ENCODE assay signal across 8 mouse cellular contexts in genomic region chr7:109781470-109782203, GRCm38 (mm10). TPM values are rescaled to one million over a fixed set of nuclear protein-coding genes. Genes with fewer than 3 reads are reported as not detected.
DNase-seq lines count a peak whose midpoint lies in the region; ATAC-seq and TF ChIP-seq lines count a peak whose summit lies in the region.

Gene Nrip3, minus strand, starts transcription at chr7:109782025.

- peak within 1 kb of the TSS; percentile 99 for H3K4me2 ChIP-seq in forebrain, embryonic 16.5 days (ENCODE audit: low read length)

- ATAC-seq in forebrain, embryonic 16.5 days, result peak; percentile 81

- DNase-seq in Muller cell, postnatal 12 days (ENCODE audit: inconsistent ontology term), result peak; percentile 83
- peak; percentile 80 to 85 for DNase-seq in cerebellum, adult 18-20 months
- peak; percentile 52 to 60 for DNase-seq in heart, postnatal 36 days
- DNase-seq in layer of hippocampus, adult 18-20 months (ENCODE audit: low spot score in 2 of 2), result peak; percentile 62 to 79
- peak; percentile 67 to 74 for DNase-seq in lung, adult 18-20 months
- DNase-seq in thymus, postnatal 10 days (ENCODE audit: low spot score in 2 of 2), result peak; percentile 43 to 64

- H3K4me1 ChIP-seq in forebrain, embryonic 16.5 days (replicated peaks; ENCODE audit: control insufficient read depth, insufficient read depth, low read length), result peaks cover 20% of the 10 kb centered on the region
- peaks cover 6% of the 10 kb centered on the region for H3K4me1 ChIP-seq in olfactory bulb, adult 2 months (ENCODE audit: control insufficient read depth, insufficient read depth, low read length)

- H3K4me3 ChIP-seq in forebrain, embryonic 16.5 days (replicated peaks; ENCODE audit: low read length), result peak within 1 kb of the TSS; percentile 69
- peak within 1 kb of the TSS; percentile 75 for H3K4me3 ChIP-seq in olfactory bulb, adult 2 months (ENCODE audit: insufficient read depth, low read depth, low read length)

- no peak for TF ChIP-seq CTCF in olfactory bulb, adult 2 months (IDR thresholded peaks at IDR 0.05; ENCODE audit: insufficient read depth, low read depth, low read length)

- peak; percentile 96 for TF ChIP-seq POLR2A in olfactory bulb, adult 2 months (IDR thresholded peaks at IDR 0.05; ENCODE audit: insufficient read depth, low read depth, low read length)

- under 1% methylated on average over 52 of the region's 52 CpGs for WGBS in forebrain, embryonic 16.5 days
- WGBS in olfactory bulb, adult 2 months, result 1% methylated on average over 52 of the region's 52 CpGs

- intact Hi-C loops in heart, postnatal 36 days (cut with DNase I), result no loop called here

- H3K9me3 ChIP-seq in forebrain, embryonic 16.5 days (ENCODE audit: control insufficient read depth, low read length), result no peaks in the 10 kb centered on the region

- peak within 1 kb of the TSS; percentile 69 for H3K9ac ChIP-seq in forebrain, embryonic 16.5 days (replicated peaks; ENCODE audit: low read depth, low read length)

- H3K27ac ChIP-seq in forebrain, embryonic 16.5 days (ENCODE audit: low read length), result no peak within 1 kb of the TSS
- peak within 1 kb of the TSS; percentile 78 for H3K27ac ChIP-seq in olfactory bulb, adult 2 months (ENCODE audit: insufficient read depth, low read depth, low read length)

- H3K27me3 ChIP-seq in forebrain, embryonic 16.5 days (replicated peaks; ENCODE audit: control insufficient read depth, insufficient read depth, low read length), result peaks cover 16% of the 10 kb centered on the region; the same call in 1 of the 2 replicates

- no peaks in the 10 kb centered on the region for H3K36me3 ChIP-seq in forebrain, embryonic 16.5 days (ENCODE audit: control insufficient read depth, insufficient read depth)

RNA-seq across cellular contexts. Expression of gene Nrip3, which starts in this region (rescaled TPM):
- polyA plus RNA-seq in forebrain, embryonic 16.5 days (2015; fragmentation: Nextera tagmentation; extraction: Ambion mirVana), result 6.1 and 7.9 TPM in 2 replicates
- total RNA-seq in heart, postnatal 36 days (2021), result under 1 TPM; 0.08 to 0.47 TPM
- total RNA-seq in layer of hippocampus, adult 18-20 months (2021), result 100 to 1,000 TPM; 215 to 224 TPM
- polyA plus RNA-seq in olfactory bulb, adult 2 months (2012; ENCODE audit: insufficient read depth, insufficient read length, low replicate concordance, missing spikeins), result 285 TPM in 1 of 2 replicates, not detected in the other

Comparison
In these comparisons a context has a peak if more than half of its experiments do, and no peak if none do; other contexts are left out.
1. RNA of gene Nrip3 (total RNA-seq): 215 to 224 TPM in layer of hippocampus, adult 18-20 months; 0.08 to 0.47 TPM in heart, postnatal 36 days; every median in the first group is over 100 times any median in the second.
2. Peak in DNase-seq in heart, postnatal 36 days; RNA of the gene not detected or under 1 TPM.
3. Peak in every context shown above with its lines, with median percentiles within 50 percentile points of each other: DNase-seq.